In genomic region chr1:52046891-52047290, GRCm38 (mm10) we compare ENCODE assay signal across 1 mouse cellular context. TPM values are rescaled to one million over a fixed set of nuclear protein-coding genes. Genes with fewer than 3 reads are reported as not detected.
"Had no signal": no experiment of that assay in that cellular context is flagged by ENCODE, and none has a peak within 500 bp of the region (broad histone marks: within the 10 kb centered on the region; RNA-seq: fewer than 3 reads in every experiment).

No protein-coding gene starts in this region.

RNA-seq across cellular contexts. Expression of gene Stat4, which starts 59.9 kb away (rescaled TPM):
- polyA plus RNA-seq: myocyte had no signal
